Mouse (Mus musculus) megakaryocyte, embryonic 14.5 days (primary cell): ENCODE measurements at regions not wholly inside any gene's neighbourhood (a gene's known extent, or its start where the extent isn't known, plus 50 kb on each side); places are given as distances from the start of the nearest gene placed in this dataset.

Experiments
- H3K27me3 ChIP-seq: replicated peaks from 2 replicates; pipeline ENCODE3; 2012; ENCODE audit warnings: inconsistent platforms
- H3K36me3 ChIP-seq: replicated peaks from 2 replicates; pipeline ENCODE3; 2012; ENCODE audit warnings: low read length, inconsistent platforms, mixed read lengths
- H3K4me1 ChIP-seq: 2 replicates; pipeline ENCODE4 v1.6.1; 2012; ENCODE audit warnings: inconsistent platforms
- H3K4me3 ChIP-seq: replicated peaks from 2 replicates; pipeline ENCODE3; 2012; ENCODE audit warnings: moderate library complexity, mild to moderate bottlenecking, inconsistent platforms
- H3K9me3 ChIP-seq: 2 replicates; pipeline ENCODE4 v1.6.1; 2012; ENCODE audit warnings: inconsistent platforms
- FLI1 ChIP-seq: IDR thresholded peaks from 2 replicates; pipeline ENCODE4 v1.6.1; 2012; ENCODE audit warnings: low read length, inconsistent platforms, mixed read lengths
- GATA1 ChIP-seq: IDR thresholded peaks from 3 replicates; pipeline ENCODE4 v1.6.1; 2012; ENCODE audit warnings: mixed read lengths, low read length, inconsistent platforms, borderline replicate concordance

DNA sequence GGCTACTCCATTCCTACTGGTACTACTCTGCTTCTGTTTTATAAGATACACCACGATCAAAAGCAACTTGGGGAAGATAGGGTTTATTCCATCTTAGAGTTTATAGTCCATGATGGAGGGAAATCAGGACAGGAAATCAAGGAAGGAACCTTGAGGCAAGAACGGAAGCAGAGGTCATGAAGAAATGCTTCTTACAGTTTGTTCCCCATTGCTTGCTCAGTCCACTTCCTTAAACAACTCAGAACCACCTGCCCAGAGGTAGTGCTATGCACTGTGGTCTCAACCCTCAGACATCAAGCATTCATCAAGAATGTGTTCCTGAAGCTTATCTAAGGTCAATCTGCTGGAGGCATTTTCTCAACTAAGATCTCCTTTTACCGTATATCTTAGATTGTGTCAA is 189.8 kb downstream of the Lmo4 start:
- peaks cover 19% of the 10 kb centered on the region; the same call in 1 of the 2 replicates for H3K9me3 ChIP-seq
- no peak overlapping the region for H3K4me3 ChIP-seq
- H3K4me1 ChIP-seq: no peaks in the 10 kb centered on the region
- H3K36me3 ChIP-seq: no peaks in the 10 kb centered on the region
- TF ChIP-seq FLI1 (no peak), GATA1 (no peak)
- no peaks in the 10 kb centered on the region for H3K27me3 ChIP-seq

- H3K4me1 ChIP-seq: no peaks in the 10 kb centered on the region
Observed at GRCm38 (mm10) chr3:144013481-144014125, 191.4 kb downstream of the Lmo4 start.

GRCm38 (mm10) chr3:144012820-144013219 is 192.2 kb downstream of the Lmo4 start:
- Histone ChIP-seq H3K4me3 (no peak overlapping the region), H3K36me3 (no peaks in the 10 kb centered on the region), H3K4me1 (no peaks in the 10 kb centered on the region), H3K27me3 (no peaks in the 10 kb centered on the region), H3K9me3 (peaks cover 24% of the 10 kb centered on the region)
- TF ChIP-seq GATA1 (no peak), FLI1 (no peak)

More at GRCm38 (mm10) chr3:144013481-144014125, 191.4 kb downstream of the Lmo4 start:
- H3K36me3 ChIP-seq: no peaks in the 10 kb centered on the region
- TF ChIP-seq FLI1: no peak
- no peak for TF ChIP-seq GATA1
- peaks cover 24% of the 10 kb centered on the region for H3K9me3 ChIP-seq
- no peak overlapping the region for H3K4me3 ChIP-seq
- no peaks in the 10 kb centered on the region for H3K27me3 ChIP-seq

DNA sequence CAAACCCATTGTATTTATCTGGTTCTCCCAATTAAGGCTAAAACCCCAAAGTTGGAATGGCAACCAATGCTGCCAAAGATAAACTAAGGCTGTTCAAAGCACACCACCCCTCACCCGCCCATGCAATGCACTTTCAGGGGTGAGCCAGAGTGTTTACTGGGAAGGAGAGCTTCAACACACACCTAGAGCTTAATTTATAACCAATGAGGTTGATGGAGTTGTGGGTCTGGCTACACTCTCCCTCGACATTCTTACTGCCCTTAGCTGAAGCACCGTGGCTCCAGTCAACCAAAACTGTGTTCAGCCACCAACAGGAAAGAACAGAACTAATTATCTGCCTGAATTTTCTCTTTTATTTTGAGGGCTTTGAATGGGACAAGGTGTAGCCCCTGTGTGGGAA is 192.8 kb downstream of the Lmo4 start:
- H3K4me1 ChIP-seq: no peaks in the 10 kb centered on the region
- H3K4me3 ChIP-seq: no peak overlapping the region
- no peak for TF ChIP-seq GATA1
- no peak for TF ChIP-seq FLI1
- no peaks in the 10 kb centered on the region for H3K36me3 ChIP-seq
- H3K27me3 ChIP-seq: no peaks in the 10 kb centered on the region
- H3K9me3 ChIP-seq: peaks cover 24% of the 10 kb centered on the region

GRCm38 (mm10) chr3:144011456-144012025 is 193.5 kb downstream of the Lmo4 start:
- H3K9me3 ChIP-seq: peaks cover 24% of the 10 kb centered on the region
- no peaks in the 10 kb centered on the region for H3K27me3 ChIP-seq
- no peak for TF ChIP-seq FLI1
- no peak for TF ChIP-seq GATA1
- H3K4me3 ChIP-seq: no peak overlapping the region
- H3K4me1 ChIP-seq: no peaks in the 10 kb centered on the region
- no peaks in the 10 kb centered on the region for H3K36me3 ChIP-seq

- Histone ChIP-seq H3K4me1 (no peaks in the 10 kb centered on the region), H3K27me3 (no peaks in the 10 kb centered on the region), H3K9me3 (peaks cover 24% of the 10 kb centered on the region), H3K4me3 (no peak overlapping the region), H3K36me3 (no peaks in the 10 kb centered on the region)
- TF ChIP-seq FLI1 (no peak), GATA1 (no peak)
Observed at GRCm38 (mm10) chr3:144010558-144010957, 194.5 kb downstream of the Lmo4 start.

DNA sequence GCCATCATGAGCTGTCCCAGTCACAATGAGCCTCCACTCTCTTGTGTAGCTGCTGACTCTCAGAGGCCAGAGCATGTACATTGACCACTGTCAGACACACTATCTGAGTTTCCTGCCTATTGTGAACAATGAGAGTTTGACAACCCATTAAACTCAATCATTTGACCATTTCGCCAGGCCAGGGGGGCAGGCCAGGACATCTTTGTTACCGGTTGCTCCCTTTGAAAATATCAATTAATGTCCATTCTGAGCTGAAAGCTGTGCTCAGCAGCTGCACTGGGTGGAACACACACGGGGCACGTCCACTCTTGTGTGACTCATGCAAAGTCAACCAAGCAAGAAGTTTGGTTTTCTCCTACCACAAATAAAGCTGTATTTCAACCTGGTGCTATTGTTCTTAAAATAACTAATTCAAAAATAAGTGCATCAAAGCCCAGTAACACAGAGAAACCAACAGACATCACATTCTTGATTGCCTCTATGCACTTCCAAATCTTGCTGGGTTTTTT is 197.9 kb downstream of the Lmo4 start:
- TF ChIP-seq FLI1 (no peak), GATA1 (no peak)
- Histone ChIP-seq H3K9me3 (peaks cover 19% of the 10 kb centered on the region), H3K4me3 (no peak overlapping the region), H3K4me1 (no peaks in the 10 kb centered on the region), H3K27me3 (no peaks in the 10 kb centered on the region), H3K36me3 (no peaks in the 10 kb centered on the region)

DNA sequence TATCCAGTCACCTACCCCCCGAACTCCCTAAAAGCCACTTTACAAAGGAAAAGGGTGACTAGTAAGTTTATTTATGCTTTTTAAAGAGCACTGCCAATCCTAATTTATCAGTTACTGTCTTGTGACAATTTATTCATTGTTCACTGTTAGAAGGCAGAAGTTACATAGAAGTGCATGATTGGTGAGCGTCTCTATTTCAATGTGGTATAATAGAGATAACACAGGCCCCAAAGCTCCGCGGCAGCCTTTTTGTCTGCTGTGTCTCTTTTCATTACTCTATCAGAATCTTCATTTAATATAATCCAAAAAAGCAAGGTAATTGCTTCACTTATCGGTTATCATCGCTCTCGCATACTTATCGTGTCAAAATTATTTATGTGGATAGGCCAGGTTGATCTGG is 207.1 kb downstream of the Lmo4 start:
- Histone ChIP-seq H3K9me3 (peaks cover 22% of the 10 kb centered on the region), H3K4me1 (no peaks in the 10 kb centered on the region), H3K4me3 (no peak overlapping the region), H3K27me3 (no peaks in the 10 kb centered on the region), H3K36me3 (no peaks in the 10 kb centered on the region)
- no peak for TF ChIP-seq GATA1
- no peak for TF ChIP-seq FLI1

- H3K4me3 ChIP-seq: peak overlapping the region; percentile 20
- H3K36me3 ChIP-seq: no peaks in the 10 kb centered on the region
- H3K4me1 ChIP-seq: no peaks in the 10 kb centered on the region
- peaks cover 21% of the 10 kb centered on the region for H3K9me3 ChIP-seq
- no peak for TF ChIP-seq GATA1
- no peak for TF ChIP-seq FLI1
- H3K27me3 ChIP-seq: no peaks in the 10 kb centered on the region
Observed at GRCm38 (mm10) chr3:143995045-143995444, 210.0 kb downstream of the Lmo4 start.

GRCm38 (mm10) chr3:143988991-143989390 is 216.0 kb downstream of the Lmo4 start:
- Histone ChIP-seq H3K4me1 (no peaks in the 10 kb centered on the region), H3K4me3 (no peak overlapping the region)
- TF ChIP-seq FLI1: no peak
- TF ChIP-seq GATA1: no peak

More at GRCm38 (mm10) chr3:143988991-143989390, 216.0 kb downstream of the Lmo4 start:
- Histone ChIP-seq H3K27me3 (no peaks in the 10 kb centered on the region), H3K9me3 (peaks cover 29% of the 10 kb centered on the region), H3K36me3 (no peaks in the 10 kb centered on the region)
